Mouse (Mus musculus) intestine, embryonic 15.5 days (tissue): Measurements from ENCODE around the gene Gm614. TPM values are rescaled to one million over a fixed set of nuclear protein-coding genes. Genes with fewer than 3 reads are reported as not detected.

Experiments used
- ATAC-seq: fragments of 200-750 bp; cut with Nextera tagmentation; 2 replicates; pipeline ENCODE4 v1.8.0; 2017; ENCODE audit warnings: moderate TSS enrichment, moderate library complexity
- H3K27ac ChIP-seq: fragments of 300-500 bp; sonication (generic); 2 replicates; pipeline ENCODE4 v1.5.1; 2015; ENCODE audit warnings: mild to moderate bottlenecking, inconsistent platforms
- H3K27me3 ChIP-seq: fragments of 300-500 bp; sonication (generic); replicated peaks from 2 replicates; pipeline ENCODE4 v1.6.1; 2015; ENCODE audit warnings: inconsistent platforms
- H3K36me3 ChIP-seq: fragments of 300-500 bp; sonication (generic); 2 replicates; pipeline ENCODE4 v1.6.1; 2015; ENCODE audit warnings: inconsistent platforms
- H3K4me1 ChIP-seq: fragments of 300-500 bp; sonication (generic); replicated peaks from 2 replicates; pipeline ENCODE4 v1.6.1; 2015; ENCODE audit warnings: inconsistent platforms
- H3K4me2 ChIP-seq: fragments of 300-500 bp; sonication (generic); replicated peaks from 2 replicates; pipeline ENCODE4 v1.6.1; 2015; ENCODE audit warnings: mild to moderate bottlenecking, inconsistent platforms
- H3K4me3 ChIP-seq: fragments of 300-500 bp; sonication (generic); replicated peaks from 2 replicates; pipeline ENCODE4 v1.5.1; 2015; ENCODE audit warnings: inconsistent platforms
- H3K9ac ChIP-seq: fragments of 300-500 bp; sonication (generic); 2 replicates; pipeline ENCODE4 v1.6.1; 2015; ENCODE audit warnings: inconsistent platforms
- H3K9me3 ChIP-seq: fragments of 300-500 bp; sonication (generic); 2 replicates; pipeline ENCODE4 v1.6.1; 2016; ENCODE audit warnings: inconsistent platforms
- WGBS: fragments of 180-500 bp; shearing (Covaris S2); methylation state at CpG from one replicate; pipeline ENCODE4 v1.1.7; 2015; 5-methylcytosine and 5-hydroxymethylcytosine counted together
- polyA plus RNA-seq: library from polyadenylated mRNA; unstranded; fragments of >200 nt; fragmentation: Nextera tagmentation; extraction: Ambion mirVana; gene quantifications from 2 replicates; pipeline ENCODE4 v1.2.1, GENCODE M21; 2015

Gene Gm614
- not detected in 2 replicates for polyA plus RNA-seq

GRCm38 (mm10) chrX:101263892-101264291, at the start of gene Gm614:
TSS of gene Gm614 (minus strand) at chrX:101263992.
- no peak within 1 kb of the TSS for H3K27ac ChIP-seq
- peaks cover 2% of the 10 kb centered on the region; the same call in 1 of the 2 replicates for H3K27me3 ChIP-seq
- H3K36me3 ChIP-seq: no peaks in the 10 kb centered on the region
- H3K4me2 ChIP-seq: no peak within 1 kb of the TSS
- no peaks in the 10 kb centered on the region for H3K9me3 ChIP-seq
- ATAC-seq: no peak
- H3K9ac ChIP-seq: no peak within 1 kb of the TSS
- H3K4me1 ChIP-seq: 0 out of 2 replicates have a peak, but pooled peaks cover 5% of the 10 kb centered on the region
- 83% methylated on average over 1 of the region's 1 CpGs for WGBS
- H3K4me3 ChIP-seq: no peak within 1 kb of the TSS

GRCm38 (mm10) chrX:101309299-101309698, 45.5 kb upstream of the Gm614 start:
- H3K27me3 ChIP-seq: 0 out of 2 replicates have a peak, but pooled peaks cover 2% of the 10 kb centered on the region
- no peak overlapping the region for H3K27ac ChIP-seq
- 87% methylated on average over 5 of the region's 5 CpGs for WGBS
- no peak overlapping the region for H3K4me2 ChIP-seq
- no peak overlapping the region for H3K9ac ChIP-seq
- no peaks in the 10 kb centered on the region for H3K36me3 ChIP-seq
- no peak overlapping the region for H3K4me3 ChIP-seq
- no peaks in the 10 kb centered on the region for H3K9me3 ChIP-seq
- ATAC-seq: no peak
- no peaks in the 10 kb centered on the region for H3K4me1 ChIP-seq

- 64% methylated on average over 2 of the region's 2 CpGs for WGBS
- Histone ChIP-seq H3K27ac (no peak overlapping the region), H3K36me3 (no peaks in the 10 kb centered on the region), H3K27me3 (no peaks in the 10 kb centered on the region; the same call in 1 of the 2 replicates), H3K4me3 (no peak overlapping the region), H3K4me2 (no peak overlapping the region), H3K4me1 (no peaks in the 10 kb centered on the region), H3K9ac (no peak overlapping the region), H3K9me3 (no peaks in the 10 kb centered on the region)
- no peak for ATAC-seq
Observed at GRCm38 (mm10) chrX:101304646-101305045, 40.9 kb upstream of the Gm614 start.

GRCm38 (mm10) chrX:101301654-101302053, 37.9 kb upstream of the Gm614 start:
- H3K36me3 ChIP-seq: no peaks in the 10 kb centered on the region
- no peak overlapping the region for H3K27ac ChIP-seq
- no peaks in the 10 kb centered on the region; the same call in 1 of the 2 replicates for H3K27me3 ChIP-seq
- no peak for ATAC-seq
- no peak overlapping the region for H3K4me2 ChIP-seq
- no peak overlapping the region for H3K4me3 ChIP-seq
- H3K4me1 ChIP-seq: no peaks in the 10 kb centered on the region
- 80% methylated on average over 9 of the region's 9 CpGs for WGBS
- H3K9me3 ChIP-seq: no peaks in the 10 kb centered on the region
- H3K9ac ChIP-seq: no peak overlapping the region

- peak overlapping the region; percentile 58 for H3K4me2 ChIP-seq
Observed at GRCm38 (mm10) chrX:101300427-101301030, 36.7 kb upstream of the Gm614 start.

GRCm38 (mm10) chrX:101299473-101300426, 36.0 kb upstream of the Gm614 start:
- no peak overlapping the region for H3K9ac ChIP-seq
- peak; percentile 31; the same call in 1 of the 2 replicates for ATAC-seq

More at GRCm38 (mm10) chrX:101300427-101301030, 36.7 kb upstream of the Gm614 start:
- 36% methylated on average over 13 of the region's 13 CpGs for WGBS
- ATAC-seq: no peak
- no peak overlapping the region for H3K27ac ChIP-seq
- no peaks in the 10 kb centered on the region; the same call in 1 of the 2 replicates for H3K27me3 ChIP-seq
- H3K36me3 ChIP-seq: no peaks in the 10 kb centered on the region
- no peaks in the 10 kb centered on the region for H3K9me3 ChIP-seq
- H3K4me1 ChIP-seq: no peaks in the 10 kb centered on the region
- H3K4me3 ChIP-seq: peak overlapping the region; percentile 34
- 0 out of 2 replicates have a peak overlapping the region, but pooled peaks have one; percentile 26 for H3K9ac ChIP-seq

GRCm38 (mm10) chrX:101299055-101299454, 35.3 kb upstream of the Gm614 start, which contains the start of gene Nlgn3:
TSS of gene Nlgn3 (plus strand) at chrX:101299168.
- H3K36me3 ChIP-seq: no peaks in the 10 kb centered on the region
- no peaks in the 10 kb centered on the region for H3K4me1 ChIP-seq
- H3K9ac ChIP-seq: no peak within 1 kb of the TSS
- peak within 1 kb of the TSS; percentile 34 for H3K4me3 ChIP-seq
- H3K4me2 ChIP-seq: peak within 1 kb of the TSS; percentile 58
- H3K9me3 ChIP-seq: no peaks in the 10 kb centered on the region
- 23% methylated on average over 12 of the region's 24 CpGs for WGBS
- no peak within 1 kb of the TSS for H3K27ac ChIP-seq
- no peaks in the 10 kb centered on the region; the same call in 1 of the 2 replicates for H3K27me3 ChIP-seq
- ATAC-seq: peak; percentile 26; the same call in 1 of the 2 replicates

More at GRCm38 (mm10) chrX:101299473-101300426, 36.0 kb upstream of the Gm614 start:
- no peaks in the 10 kb centered on the region for H3K4me1 ChIP-seq
- H3K36me3 ChIP-seq: no peaks in the 10 kb centered on the region
- no peaks in the 10 kb centered on the region for H3K9me3 ChIP-seq
- H3K27ac ChIP-seq: no peak overlapping the region
- WGBS: 34% methylated on average over 13 of the region's 13 CpGs
- H3K27me3 ChIP-seq: no peaks in the 10 kb centered on the region; the same call in 1 of the 2 replicates
- H3K4me3 ChIP-seq: peak overlapping the region; percentile 34
- H3K4me2 ChIP-seq: peak overlapping the region; percentile 58

- 87% methylated on average over 10 of the region's 10 CpGs for WGBS
- Histone ChIP-seq H3K36me3 (peaks cover 2% of the 10 kb centered on the region; the same call in 1 of the 2 replicates), H3K9me3 (no peaks in the 10 kb centered on the region), H3K4me2 (no peak overlapping the region), H3K4me1 (no peaks in the 10 kb centered on the region), H3K27me3 (0 out of 2 replicates have a peak, but pooled peaks cover 3% of the 10 kb centered on the region), H3K4me3 (no peak overlapping the region), H3K27ac (no peak overlapping the region), H3K9ac (no peak overlapping the region)
- no peak for ATAC-seq
Observed at GRCm38 (mm10) chrX:101290111-101290510, 26.3 kb upstream of the Gm614 start.

GRCm38 (mm10) chrX:101289037-101289436, 25.2 kb upstream of the Gm614 start:
- Histone ChIP-seq H3K27ac (no peak overlapping the region), H3K9ac (no peak overlapping the region), H3K27me3 (0 out of 2 replicates have a peak, but pooled peaks cover 3% of the 10 kb centered on the region), H3K4me1 (no peaks in the 10 kb centered on the region), H3K4me3 (no peak overlapping the region), H3K4me2 (no peak overlapping the region), H3K36me3 (peaks cover 2% of the 10 kb centered on the region; the same call in 1 of the 2 replicates), H3K9me3 (no peaks in the 10 kb centered on the region)
- 88% methylated on average over 7 of the region's 7 CpGs for WGBS
- ATAC-seq: no peak

GRCm38 (mm10) chrX:101288432-101288831, 24.6 kb upstream of the Gm614 start:
- no peak overlapping the region for H3K9ac ChIP-seq
- no peaks in the 10 kb centered on the region for H3K9me3 ChIP-seq
- WGBS: 93% methylated on average over 6 of the region's 6 CpGs
- H3K27ac ChIP-seq: no peak overlapping the region
- no peak for ATAC-seq
- H3K27me3 ChIP-seq: 0 out of 2 replicates have a peak, but pooled peaks cover 3% of the 10 kb centered on the region
- H3K4me3 ChIP-seq: no peak overlapping the region
- H3K4me1 ChIP-seq: no peaks in the 10 kb centered on the region
- no peak overlapping the region for H3K4me2 ChIP-seq
- H3K36me3 ChIP-seq: peaks cover 2% of the 10 kb centered on the region; the same call in 1 of the 2 replicates

GRCm38 (mm10) chrX:101287543-101287942, 23.8 kb upstream of the Gm614 start:
- H3K36me3 ChIP-seq: 0 out of 2 replicates have a peak, but pooled peaks cover 2% of the 10 kb centered on the region
- H3K4me1 ChIP-seq: no peaks in the 10 kb centered on the region
- H3K4me3 ChIP-seq: no peak overlapping the region
- peak; percentile 43; the same call in 1 of the 2 replicates for ATAC-seq
- H3K27me3 ChIP-seq: 0 out of 2 replicates have a peak, but pooled peaks cover 3% of the 10 kb centered on the region
- no peak overlapping the region for H3K4me2 ChIP-seq
- H3K9me3 ChIP-seq: no peaks in the 10 kb centered on the region
- 83% methylated on average over 3 of the region's 3 CpGs for WGBS
- H3K27ac ChIP-seq: no peak overlapping the region
- H3K9ac ChIP-seq: no peak overlapping the region
